Mouse (Mus musculus): Measurements from ENCODE around the gene Smad3.

The Smad3 gene

GRCm38 (mm10) chr9:63744595-63744994, 13.2 kb downstream of the Smad3 start:
- no peak for DNase-seq

DNA sequence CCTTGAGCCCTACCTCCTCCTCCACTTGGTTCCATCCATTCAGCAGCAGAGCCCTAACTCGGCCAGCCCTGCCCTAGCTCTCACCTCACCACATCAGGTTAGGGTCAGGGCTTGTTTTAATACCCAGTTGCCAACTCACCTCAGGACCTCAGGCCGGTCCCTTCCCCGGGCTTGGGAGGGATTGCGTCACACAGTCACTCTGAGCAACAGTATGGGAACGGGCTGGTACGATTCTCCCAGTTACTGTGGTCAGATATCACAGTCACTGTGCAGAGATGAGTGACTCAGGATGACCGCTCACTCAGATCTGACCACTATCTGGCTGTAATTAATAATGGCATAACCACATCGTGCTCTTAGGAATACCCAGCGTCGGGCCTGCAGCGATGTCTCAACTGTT, 14.0 kb downstream of the Smad3 start:
- DNase-seq = no peak

GRCm38 (mm10) chr9:63742887-63743660, 14.7 kb downstream of the Smad3 start:
- no peak for DNase-seq

DNA sequence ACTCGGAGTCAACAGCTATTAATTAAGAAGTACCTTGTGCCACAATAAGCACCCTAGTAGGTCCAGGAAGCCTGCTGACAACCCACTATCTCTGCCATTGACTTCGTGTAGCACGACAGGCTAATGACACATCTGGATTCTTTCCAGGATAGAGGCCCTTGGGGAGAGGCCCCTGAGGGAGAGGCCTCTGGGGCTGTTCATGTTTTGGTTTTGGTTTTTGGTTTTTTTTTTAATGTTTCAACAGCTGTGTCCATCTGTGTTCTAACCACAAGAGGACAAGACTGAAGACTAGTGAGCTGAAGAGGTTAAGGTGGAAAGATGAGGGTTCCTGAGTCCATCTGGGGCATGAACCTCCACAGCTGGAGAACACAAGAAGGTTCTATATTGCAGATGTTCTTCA, 15.5 kb downstream of the Smad3 start:
- DNase-seq = no peak

- DNase-seq = no peak
Measured at GRCm38 (mm10) chr9:63741792-63742191, 16.0 kb downstream of the Smad3 start.

DNA sequence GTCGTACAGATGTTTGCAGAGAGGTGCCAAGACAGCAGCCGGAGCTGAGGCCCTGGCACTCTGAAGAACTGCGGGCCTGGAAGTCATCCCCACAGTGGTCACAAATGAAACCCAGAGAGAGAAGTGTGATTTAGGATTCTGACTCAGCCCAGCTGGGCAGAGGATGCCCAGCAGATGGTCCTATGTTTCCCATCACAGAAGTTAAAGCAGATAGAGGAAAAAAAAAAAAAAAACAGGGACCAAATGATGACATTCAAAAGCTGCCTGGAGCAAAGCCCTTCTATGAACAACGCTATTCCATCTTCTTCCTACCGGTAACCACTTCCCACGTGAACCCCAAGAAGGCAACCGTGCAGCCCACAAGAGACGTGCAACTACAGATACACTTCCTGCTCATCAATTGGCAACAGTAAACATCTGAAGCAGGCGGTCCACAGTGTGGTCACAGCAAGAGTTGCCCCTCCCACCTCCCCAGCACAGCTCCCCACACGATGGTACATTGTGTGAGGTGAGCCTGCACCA, 17.4 kb downstream of the Smad3 start:
- no peak for DNase-seq

GRCm38 (mm10) chr9:63738830-63739229, 19.0 kb downstream of the Smad3 start:
- DNase-seq = no peak

DNA sequence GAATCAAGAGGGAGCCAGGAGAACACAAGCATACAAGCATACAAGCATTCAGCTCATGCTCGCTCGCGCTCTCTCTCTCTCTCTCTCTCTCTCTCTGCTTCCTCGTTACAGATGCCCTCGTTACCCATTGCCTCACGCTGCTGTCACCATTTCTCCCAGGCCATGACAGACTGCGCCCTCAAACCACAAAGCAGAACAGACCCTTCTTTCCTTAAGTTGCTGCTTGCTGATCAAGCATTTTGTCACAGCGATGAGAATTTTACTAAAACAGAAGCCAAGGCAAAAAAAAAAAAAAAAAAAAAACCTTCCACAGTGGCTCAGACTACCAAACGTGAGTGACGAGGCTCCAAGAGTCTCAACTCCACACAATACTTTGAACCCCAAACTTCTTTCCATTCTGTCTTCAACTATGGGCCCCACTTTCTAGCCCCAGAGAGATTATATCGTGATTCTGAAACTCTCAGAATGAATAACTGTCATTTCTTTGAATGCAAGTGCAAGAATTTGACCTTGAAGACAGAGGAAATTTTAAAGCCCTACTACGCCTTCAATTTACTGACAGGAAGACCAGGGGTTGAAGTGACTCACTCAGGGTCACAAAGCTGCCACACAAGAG, 19.6 kb downstream of the Smad3 start:
- no peak for DNase-seq

DNA sequence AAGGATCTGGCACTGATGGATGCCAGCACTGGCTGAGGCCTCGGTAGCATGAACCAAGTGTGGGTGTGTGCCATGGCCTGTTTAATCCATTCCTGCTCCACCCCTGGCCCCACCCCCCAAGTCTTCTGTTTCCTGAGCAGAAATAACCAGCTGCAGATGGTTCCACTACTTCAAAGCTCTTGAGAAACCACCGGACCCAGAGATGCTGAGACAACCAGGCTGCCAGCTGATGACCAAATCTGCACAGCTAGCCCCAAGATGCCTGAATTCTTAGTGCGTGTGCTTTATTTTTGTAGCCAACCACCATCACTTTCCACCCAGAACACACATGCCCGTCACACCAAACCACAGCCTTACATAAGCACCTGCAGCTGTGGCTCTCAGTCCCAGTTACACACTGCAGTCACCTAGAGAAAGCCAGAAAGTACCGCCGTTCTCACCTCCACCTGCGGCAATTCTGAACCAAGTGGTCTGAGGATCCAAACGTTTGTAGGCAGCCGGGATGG, 20.3 kb downstream of the Smad3 start:
- no peak for DNase-seq

- no peak for DNase-seq
Measured at GRCm38 (mm10) chr9:63734261-63734660, 23.5 kb downstream of the Smad3 start.

DNA sequence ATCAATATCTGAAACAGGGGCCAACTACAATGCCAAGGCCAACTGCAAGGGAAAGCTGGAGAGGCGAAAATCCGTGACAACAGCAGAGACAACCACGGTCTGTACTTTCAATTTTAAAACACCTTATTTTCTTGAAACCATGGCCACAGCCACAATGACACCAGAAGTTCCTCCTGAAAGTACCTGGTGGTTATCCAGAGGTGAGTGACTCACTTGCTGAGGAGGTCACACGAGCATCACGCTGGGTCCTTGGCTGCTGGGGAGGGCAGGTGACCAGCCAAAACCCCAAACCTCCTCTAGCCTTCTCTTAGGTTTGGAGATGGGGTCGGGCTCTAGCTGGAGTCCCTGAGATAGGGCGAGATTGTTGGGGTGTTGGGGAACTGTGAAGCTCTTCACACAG, 25.1 kb downstream of the Smad3 start:
- DNase-seq = no peak

- no peak for DNase-seq
Measured at GRCm38 (mm10) chr9:63731114-63731828, 26.5 kb downstream of the Smad3 start.

DNA sequence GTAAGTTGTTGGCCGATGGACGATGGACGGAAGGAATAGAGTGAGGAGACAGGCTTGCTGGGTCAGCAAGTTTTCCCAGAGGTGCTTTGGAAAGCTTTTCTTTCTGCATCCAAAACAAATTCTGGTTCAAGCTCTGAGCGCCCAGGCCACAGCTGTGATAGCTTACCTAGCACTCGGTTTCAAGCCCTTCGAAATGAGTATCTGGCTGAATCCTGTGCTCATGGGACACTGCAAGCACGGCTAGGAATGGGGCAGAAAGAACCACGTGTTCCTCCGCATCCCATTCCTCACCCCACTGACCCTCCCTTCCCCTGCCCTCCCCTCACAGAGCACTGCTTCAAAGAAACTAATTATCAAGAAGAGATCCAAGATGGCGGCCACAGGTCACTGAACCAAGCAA, 28.8 kb downstream of the Smad3 start:
- no peak for DNase-seq

GRCm38 (mm10) chr9:63727070-63727469, 30.7 kb downstream of the Smad3 start:
- DNase-seq = no peak

DNA sequence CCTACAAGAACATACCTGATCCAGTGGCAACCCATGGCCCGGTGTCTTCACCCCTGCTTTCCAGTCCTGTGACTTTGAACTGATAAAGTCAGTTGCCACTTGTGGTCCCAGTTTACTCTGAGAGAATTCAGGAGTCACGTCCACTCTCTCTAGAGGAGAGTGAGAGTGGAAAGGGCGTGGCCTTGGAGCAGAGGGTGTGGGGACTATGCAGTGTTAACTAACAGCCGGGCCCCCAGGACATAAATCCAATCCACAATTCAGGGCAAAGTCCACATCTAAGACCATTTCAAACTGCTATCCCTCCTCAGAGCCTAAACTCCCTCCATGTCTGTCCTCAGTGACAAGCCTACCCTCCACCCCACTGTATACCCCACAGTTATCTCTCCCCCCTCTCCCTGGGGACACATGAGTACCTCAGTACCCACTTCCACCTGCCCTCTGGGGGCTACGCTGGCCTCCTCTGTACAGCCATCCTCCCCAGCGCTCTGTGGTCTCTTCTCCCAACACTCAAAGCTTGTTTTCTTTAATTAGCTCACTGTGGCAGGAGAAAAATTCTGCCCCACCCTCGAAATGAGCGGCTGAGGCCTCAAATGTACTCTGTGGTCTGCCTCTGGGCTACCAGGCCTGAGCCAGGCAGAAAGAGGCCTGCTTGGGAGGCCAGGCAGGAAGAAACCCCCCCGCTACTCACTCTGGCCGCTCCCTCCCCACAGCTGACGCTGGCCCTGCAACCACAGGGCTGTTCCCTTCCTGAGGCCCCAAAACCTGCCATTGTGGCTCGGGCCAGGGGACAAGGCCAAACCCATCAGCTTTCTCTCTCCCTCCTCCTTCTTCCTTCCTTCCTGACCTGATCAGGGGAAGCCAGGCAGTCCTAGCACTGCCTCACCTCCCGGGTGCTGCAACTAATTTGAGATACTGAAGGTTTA, 31.4 kb downstream of the Smad3 start:
- DNase-seq = no peak

- no peak for DNase-seq
Measured at GRCm38 (mm10) chr9:63724750-63725149, 33.0 kb downstream of the Smad3 start.

- DNase-seq = no peak
Measured at GRCm38 (mm10) chr9:63722918-63723317, 34.9 kb downstream of the Smad3 start.

DNA sequence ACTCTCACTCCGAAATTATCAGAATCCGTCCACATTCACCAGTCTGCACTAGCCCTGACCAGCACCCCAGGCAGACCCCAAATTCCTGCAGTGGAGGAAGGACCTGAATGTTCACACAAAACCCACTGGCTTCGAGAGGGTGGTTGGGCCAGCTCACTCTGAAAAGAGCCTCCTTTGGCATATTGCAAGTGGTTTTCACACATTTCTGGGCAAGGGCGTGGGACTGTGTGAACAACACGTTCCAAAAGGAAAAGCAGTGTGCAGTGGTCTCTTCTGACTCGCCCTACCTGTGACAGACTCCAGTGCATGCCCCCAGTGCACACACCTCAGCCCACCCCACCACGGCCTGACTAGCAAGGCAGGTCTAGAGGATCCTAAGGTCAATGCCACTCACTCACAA, 35.4 kb downstream of the Smad3 start:
- DNase-seq = no peak

DNA sequence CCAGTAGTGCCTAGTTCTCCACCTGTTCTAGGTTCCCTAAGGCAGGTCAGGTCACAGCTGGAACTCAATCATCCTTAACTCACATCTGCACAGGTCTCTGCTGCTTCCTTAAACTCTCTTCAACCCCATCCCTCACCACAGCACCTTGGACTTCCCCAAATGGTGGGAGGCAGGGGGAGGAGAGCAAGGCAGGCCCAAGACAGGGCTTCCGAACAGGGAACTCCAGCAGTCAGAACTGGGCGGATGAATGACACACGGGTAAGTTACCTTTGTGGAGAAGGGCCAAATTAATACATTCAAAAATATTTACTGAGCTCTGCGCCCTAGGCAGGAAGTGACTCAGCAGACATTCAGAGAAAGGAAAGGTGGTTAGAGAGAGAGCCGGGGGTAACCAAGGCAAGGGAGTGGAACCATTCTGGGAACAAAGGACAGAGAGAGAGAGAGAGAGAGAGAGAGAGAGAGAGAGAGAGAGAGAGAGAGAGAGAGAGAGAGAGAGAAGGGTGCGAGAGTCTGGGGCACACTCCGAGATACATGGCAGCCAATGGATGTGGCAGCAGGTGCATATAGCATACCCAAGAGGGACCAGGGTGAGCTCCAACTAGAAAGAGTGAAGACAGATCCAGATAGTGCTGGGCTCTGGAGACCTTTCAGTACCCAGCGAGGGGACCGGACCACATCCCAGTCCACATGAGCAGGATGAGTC, 36.1 kb downstream of the Smad3 start:
- DNase-seq = no peak

DNA sequence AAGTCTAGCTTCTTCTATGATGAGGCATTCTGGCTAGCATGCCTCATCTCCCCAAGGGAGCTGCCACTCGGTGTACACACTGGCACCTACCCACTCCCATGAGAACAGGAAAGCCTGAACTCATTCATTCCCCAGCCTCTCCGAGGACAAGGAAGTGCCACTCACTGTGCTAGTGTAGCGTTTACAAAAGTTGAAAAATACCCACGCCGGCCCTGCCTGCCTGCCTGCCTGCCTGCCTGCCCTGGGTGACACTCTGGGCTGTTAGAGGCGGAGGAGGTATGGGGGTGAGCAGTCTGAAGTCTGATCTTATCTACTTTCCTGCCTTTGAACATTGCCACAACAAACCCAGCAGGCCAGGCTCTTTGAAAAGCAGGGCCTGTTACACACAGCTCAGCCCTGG, 37.1 kb downstream of the Smad3 start:
- no peak for DNase-seq

DNA sequence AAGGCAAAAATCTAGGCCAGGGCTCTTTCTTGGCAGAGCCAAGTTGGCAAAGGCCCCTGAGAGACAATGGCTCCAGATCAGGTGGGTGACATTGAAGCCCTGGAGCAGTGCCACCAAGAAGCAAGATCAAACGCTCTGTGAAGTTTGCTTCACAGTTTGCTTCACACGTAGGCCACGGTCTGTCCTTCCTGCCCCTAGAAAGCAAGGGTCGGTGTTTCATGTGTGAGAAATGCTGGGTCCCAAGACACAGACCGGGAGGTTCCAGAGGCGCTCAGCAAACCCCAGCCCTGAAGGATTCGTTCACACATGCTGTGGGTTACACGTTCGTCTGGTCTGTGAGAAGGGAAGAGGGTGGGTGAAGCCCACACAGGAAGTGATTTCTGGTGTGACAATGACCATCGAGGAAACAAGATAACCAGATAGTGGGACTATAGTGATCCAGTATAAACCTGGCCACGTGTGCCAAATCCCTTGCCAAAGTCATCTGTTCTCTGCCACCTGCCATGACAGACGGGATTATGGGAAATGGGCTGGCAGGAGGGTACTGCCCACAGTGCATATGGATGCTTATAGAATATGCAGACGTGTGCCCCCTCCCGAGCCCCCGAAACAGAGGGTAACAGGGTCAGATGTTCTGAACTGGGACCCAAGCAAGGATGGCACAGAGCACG, 37.9 kb downstream of the Smad3 start:
- no peak for DNase-seq
